Mouse (Mus musculus): ENCODE data around the gene Cyp2b19. TPM values are rescaled to one million over a fixed set of nuclear protein-coding genes. Genes with fewer than 3 reads are reported as not detected.

Gene Cyp2b19
- polyA plus RNA-seq, 1 experiment from 2014 or later, result not detected

- Histone ChIP-seq H3K36me3 (ENCODE audit: insufficient read depth) (no peaks in the 10 kb centered on the region), H3K27ac (ENCODE audit: low read depth) (no peak overlapping the region), H3K4me1 (ENCODE audit: insufficient read depth) (no peaks in the 10 kb centered on the region), H3K4me3 (ENCODE audit: low read depth, low read length) (no peak overlapping the region), H3K4me2 (no peak overlapping the region), H3K9me3 (ENCODE audit: low read depth, low read length) (no peaks in the 10 kb centered on the region), H3K9ac (no peak overlapping the region), H3K27me3 (ENCODE audit: insufficient read depth, low read length) (no peaks in the 10 kb centered on the region)
- DNase-seq (peak; percentile 48), ATAC-seq (ENCODE audit: insufficient read depth) (peak; percentile 57; the same call in 1 of the 2 replicates)
- 71% methylated on average over 3 of the region's 3 CpGs for WGBS
- TF ChIP-seq CTCF (IDR thresholded peaks at IDR 0.05; ENCODE audit: low read depth), result no peak
Measured at GRCm38 (mm10) chr7:26772866-26773586, 16.1 kb downstream of the Cyp2b19 start.

- peak; percentile 65 for DNase-seq
- no peak overlapping the region for H3K4me3 ChIP-seq (ENCODE audit: low read depth, low read length)
Measured at GRCm38 (mm10) chr7:26775866-26776265, 18.9 kb downstream of the Cyp2b19 start.

GRCm38 (mm10) chr7:26777806-26778205, 20.9 kb downstream of the Cyp2b19 start:
- Histone ChIP-seq H3K4me1 (ENCODE audit: insufficient read depth) (no peaks in the 10 kb centered on the region), H3K9me3 (ENCODE audit: low read depth, low read length) (no peaks in the 10 kb centered on the region), H3K27me3 (ENCODE audit: insufficient read depth, low read length) (no peaks in the 10 kb centered on the region), H3K9ac (no peak overlapping the region), H3K27ac (ENCODE audit: low read depth) (no peak overlapping the region), H3K36me3 (ENCODE audit: insufficient read depth) (no peaks in the 10 kb centered on the region), H3K4me3 (ENCODE audit: low read depth, low read length) (no peak overlapping the region), H3K4me2 (no peak overlapping the region)
- WGBS, result 33% methylated on average over 2 of the region's 2 CpGs
- DNase-seq, result no peak
- TF ChIP-seq CTCF (IDR thresholded peaks at IDR 0.05; ENCODE audit: low read depth), result peak; percentile 30; the same call in 1 of the 2 replicates
- ATAC-seq (ENCODE audit: insufficient read depth), result no peak

More at GRCm38 (mm10) chr7:26775866-26776265, 18.9 kb downstream of the Cyp2b19 start:
- 11% methylated on average over 6 of the region's 6 CpGs for WGBS
- H3K27me3 ChIP-seq (ENCODE audit: insufficient read depth, low read length), result no peaks in the 10 kb centered on the region
- peak; percentile 68 for TF ChIP-seq CTCF (IDR thresholded peaks at IDR 0.05; ENCODE audit: low read depth)
- no peaks in the 10 kb centered on the region for H3K4me1 ChIP-seq (ENCODE audit: insufficient read depth)
- no peak overlapping the region for H3K9ac ChIP-seq
- 0 out of 2 replicates have a peak, but pooled peaks have one; percentile 42 for ATAC-seq (ENCODE audit: insufficient read depth)
- no peaks in the 10 kb centered on the region for H3K9me3 ChIP-seq (ENCODE audit: low read depth, low read length)
- H3K36me3 ChIP-seq (ENCODE audit: insufficient read depth), result no peaks in the 10 kb centered on the region
- H3K27ac ChIP-seq (ENCODE audit: low read depth), result no peak overlapping the region
- H3K4me2 ChIP-seq, result no peak overlapping the region

DNA sequence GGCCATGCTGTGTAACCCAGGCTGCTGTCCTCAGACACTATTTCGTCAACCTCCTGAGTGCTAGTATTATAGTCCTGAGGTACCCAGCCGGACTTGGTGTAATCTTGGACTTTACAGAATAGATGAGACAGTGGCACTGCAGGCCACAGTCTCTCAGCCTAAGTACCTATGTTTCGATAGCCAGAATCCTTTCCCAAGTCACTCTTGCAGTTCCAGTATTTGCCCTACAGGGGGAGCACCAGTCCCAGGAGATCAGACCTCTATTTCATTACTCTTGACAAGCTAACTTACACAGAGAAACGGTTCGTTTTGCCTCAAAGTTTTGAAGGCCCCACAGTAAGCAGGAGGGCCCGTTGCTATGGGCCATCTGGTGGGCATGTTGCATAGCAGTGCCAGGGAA, 21.5 kb downstream of the Cyp2b19 start:
- Histone ChIP-seq H3K4me2 (no peak overlapping the region), H3K9ac (no peak overlapping the region), H3K9me3 (ENCODE audit: low read depth, low read length) (no peaks in the 10 kb centered on the region), H3K27ac (ENCODE audit: low read depth) (no peak overlapping the region), H3K36me3 (ENCODE audit: insufficient read depth) (no peaks in the 10 kb centered on the region), H3K4me3 (ENCODE audit: low read depth, low read length) (no peak overlapping the region), H3K27me3 (ENCODE audit: insufficient read depth, low read length) (no peaks in the 10 kb centered on the region), H3K4me1 (ENCODE audit: insufficient read depth) (no peaks in the 10 kb centered on the region)
- 21% methylated on average over 6 of the region's 6 CpGs for WGBS
- ATAC-seq (ENCODE audit: insufficient read depth), result no peak
- TF ChIP-seq CTCF (IDR thresholded peaks at IDR 0.05; ENCODE audit: low read depth), result peak; percentile 78
- peak; percentile 73 for DNase-seq

DNA sequence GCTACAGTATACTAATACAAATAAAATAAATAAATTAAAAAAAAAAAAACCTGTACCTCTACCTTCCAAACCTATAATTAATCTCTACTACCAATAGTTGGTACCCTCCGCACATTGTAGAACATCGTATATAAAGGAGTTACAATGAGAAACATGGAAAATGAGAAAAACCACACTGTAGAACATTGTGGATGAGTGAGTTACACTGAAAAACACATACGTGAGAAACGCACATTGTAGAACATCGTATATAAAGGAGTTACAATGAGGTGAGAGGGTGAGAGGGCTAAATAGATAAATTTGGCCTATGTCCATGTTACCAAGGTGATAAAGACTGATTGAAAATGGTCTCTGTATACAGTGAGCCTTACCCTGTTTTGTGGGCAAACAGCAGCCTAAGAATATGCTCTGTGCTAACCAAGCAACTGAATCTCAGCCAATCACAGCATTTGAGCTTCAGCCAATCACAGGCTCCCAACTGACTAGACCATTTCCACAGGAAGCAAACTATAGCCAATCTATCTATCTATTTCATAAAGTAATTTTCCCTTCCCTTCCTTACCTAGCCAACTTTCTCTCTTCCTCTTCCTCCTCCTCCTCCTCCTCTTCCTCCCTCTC, 23.0 kb downstream of the Cyp2b19 start:
- no peak for TF ChIP-seq CTCF (IDR thresholded peaks at IDR 0.05; ENCODE audit: low read depth)
- Histone ChIP-seq H3K36me3 (ENCODE audit: insufficient read depth) (no peaks in the 10 kb centered on the region), H3K9ac (no peak overlapping the region), H3K4me1 (ENCODE audit: insufficient read depth) (no peaks in the 10 kb centered on the region), H3K4me3 (ENCODE audit: low read depth, low read length) (no peak overlapping the region), H3K9me3 (ENCODE audit: low read depth, low read length) (no peaks in the 10 kb centered on the region), H3K27me3 (ENCODE audit: insufficient read depth, low read length) (no peaks in the 10 kb centered on the region), H3K27ac (ENCODE audit: low read depth) (no peak overlapping the region), H3K4me2 (no peak overlapping the region)
- DNase-seq, result no peak
- no peak; the same call in 1 of the 2 replicates for ATAC-seq (ENCODE audit: insufficient read depth)
- 82% methylated on average over 5 of the region's 5 CpGs for WGBS

GRCm38 (mm10) chr7:26780510-26780909, 23.6 kb downstream of the Cyp2b19 start:
- H3K27ac ChIP-seq (ENCODE audit: low read depth), result no peak overlapping the region
- H3K4me1 ChIP-seq (ENCODE audit: insufficient read depth), result no peaks in the 10 kb centered on the region
- TF ChIP-seq CTCF (IDR thresholded peaks at IDR 0.05; ENCODE audit: low read depth), result no peak
- H3K4me3 ChIP-seq (ENCODE audit: low read depth, low read length), result no peak overlapping the region
- 13% methylated on average over 11 of the region's 11 CpGs for WGBS
- no peak for ATAC-seq (ENCODE audit: insufficient read depth)
- no peaks in the 10 kb centered on the region for H3K36me3 ChIP-seq (ENCODE audit: insufficient read depth)
- DNase-seq, result peak; percentile 7
- no peak overlapping the region for H3K4me2 ChIP-seq
- H3K27me3 ChIP-seq (ENCODE audit: insufficient read depth, low read length), result no peaks in the 10 kb centered on the region
- H3K9ac ChIP-seq, result no peak overlapping the region
- no peaks in the 10 kb centered on the region for H3K9me3 ChIP-seq (ENCODE audit: low read depth, low read length)

GRCm38 (mm10) chr7:26780998-26781766, 24.2 kb downstream of the Cyp2b19 start:
- Histone ChIP-seq H3K4me1 (ENCODE audit: insufficient read depth) (no peaks in the 10 kb centered on the region), H3K9ac (no peak overlapping the region), H3K4me2 (no peak overlapping the region), H3K27me3 (ENCODE audit: insufficient read depth, low read length) (no peaks in the 10 kb centered on the region), H3K27ac (ENCODE audit: low read depth) (no peak overlapping the region), H3K9me3 (ENCODE audit: low read depth, low read length) (no peaks in the 10 kb centered on the region), H3K4me3 (ENCODE audit: low read depth, low read length) (no peak overlapping the region), H3K36me3 (ENCODE audit: insufficient read depth) (no peaks in the 10 kb centered on the region)
- 22% methylated on average over 8 of the region's 8 CpGs for WGBS
- DNase-seq (no peak), ATAC-seq (ENCODE audit: insufficient read depth) (no peak)
- no peak for TF ChIP-seq CTCF (IDR thresholded peaks at IDR 0.05; ENCODE audit: low read depth)
